Mouse (Mus musculus): ENCODE data around the gene Rdx. TPM values are rescaled to one million over a fixed set of nuclear protein-coding genes. Genes with fewer than 3 reads are reported as not detected.
A peak's percentile ranks its signal among the peaks of the same experiment; 100 is the strongest.

Gene Rdx
- total and polyA plus RNA-seq, 3 experiments = 103 to 152 (median 109) TPM

GRCm38 (mm10) chr9:52037493-52037892, 9.5 kb upstream of the Rdx start (continued):
- no peak for TF ChIP-seq POLR2A (IDR thresholded peaks at IDR 0.05; ENCODE audit: control insufficient read depth in 1 of 2, insufficient read depth in 1 of 2, low read depth in 1 of 2, low read length in 2 of 2, poor library complexity in 1 of 2)
- TF ChIP-seq USF1 (IDR thresholded peaks at IDR 0.05; ENCODE audit: low read depth, low read length) = no peak
- TF ChIP-seq ETS1 (IDR thresholded peaks at IDR 0.05; ENCODE audit: low read depth, low read length) = no peak
- TF ChIP-seq CTCF (IDR thresholded peaks at IDR 0.05 in 2 of 3, conservative IDR thresholded peaks at IDR 0.05 in 1 of 3; ENCODE audit: control insufficient read depth in 1 of 3, insufficient read depth in 1 of 3, low read depth in 2 of 3, low read length in 3 of 3, poor library complexity in 1 of 3, severe bottlenecking in 1 of 3) = no peak
- no peak for TF ChIP-seq KAT2A (conservative IDR thresholded peaks at IDR 0.05; ENCODE audit: low read depth, low read length)

GRCm38 (mm10) chr9:52041657-52042056, 5.3 kb upstream of the Rdx start:
- no peak for DNase-seq (ENCODE audit: low read depth, low spot score)
- Histone ChIP-seq H3K9ac (ENCODE audit: control insufficient read depth, low read depth, low read length, poor library complexity, severe bottlenecking) (no peak overlapping the region), H3K9me3 (replicated peaks; ENCODE audit: insufficient read depth, low read length) (no peaks in the 10 kb centered on the region), H3K4me1 (ENCODE audit: control insufficient read depth in 1 of 2, insufficient read depth in 2 of 2, low read length in 2 of 2) (peaks cover 0 to 4% of the 10 kb centered on the region in 2 experiments; a peak in 2 of 4 replicates), H3K36me3 (ENCODE audit: control insufficient read depth in 1 of 2, insufficient read depth in 2 of 2, low read length in 2 of 2) (no peaks in the 10 kb centered on the region), H3K79me2 (ENCODE audit: control insufficient read depth, insufficient read depth, low read length, poor library complexity) (no peaks in the 10 kb centered on the region), H3K27me3 (ENCODE audit: control insufficient read depth in 1 of 2, insufficient read depth in 2 of 2, low read length in 2 of 2) (no peaks in the 10 kb centered on the region), H3K27ac (ENCODE audit: control insufficient read depth, low read depth, low read length) (no peak overlapping the region), H3K4me3 (ENCODE audit: control insufficient read depth in 1 of 2, insufficient read depth in 1 of 2, low read depth in 2 of 2, low read length in 2 of 2) (no peak overlapping the region)
- TF ChIP-seq KAT2A (conservative IDR thresholded peaks at IDR 0.05; ENCODE audit: low read depth, low read length) (no peak), EP300 (IDR thresholded peaks at IDR 0.05; ENCODE audit: low read depth in 1 of 2, low read length in 2 of 2) (peak in 1 of 2 experiments; percentile 40; a peak in 1 of 4 replicates)

- Histone ChIP-seq H3K27me3 (ENCODE audit: control insufficient read depth in 1 of 2, insufficient read depth in 2 of 2, low read length in 2 of 2) (no peaks in the 10 kb centered on the region), H3K4me3 (ENCODE audit: control insufficient read depth in 1 of 2, insufficient read depth in 1 of 2, low read depth in 2 of 2, low read length in 2 of 2) (no peak overlapping the region), H3K36me3 (ENCODE audit: control insufficient read depth in 1 of 2, insufficient read depth in 2 of 2, low read length in 2 of 2) (peaks cover 3 to 15% of the 10 kb centered on the region in 2 experiments; a peak in 3 of 4 replicates), H3K27ac (ENCODE audit: control insufficient read depth, low read depth, low read length) (no peak overlapping the region), H3K9me3 (replicated peaks; ENCODE audit: insufficient read depth, low read length) (no peaks in the 10 kb centered on the region), H3K4me1 (ENCODE audit: control insufficient read depth in 1 of 2, insufficient read depth in 2 of 2, low read length in 2 of 2) (peaks cover 11 to 14% of the 10 kb centered on the region in 2 experiments), H3K9ac (ENCODE audit: control insufficient read depth, low read depth, low read length, poor library complexity, severe bottlenecking) (no peak overlapping the region), H3K79me2 (ENCODE audit: control insufficient read depth, insufficient read depth, low read length, poor library complexity) (peaks cover 38% of the 10 kb centered on the region)
- no peak for TF ChIP-seq SMC3 (IDR thresholded peaks at IDR 0.05; ENCODE audit: low read depth, low read length)
- no peak for TF ChIP-seq MXI1 (IDR thresholded peaks at IDR 0.05; ENCODE audit: low read depth, low read length)
- TF ChIP-seq KAT2A (conservative IDR thresholded peaks at IDR 0.05; ENCODE audit: low read depth, low read length) = no peak
- no peak for TF ChIP-seq ZMIZ1 (IDR thresholded peaks at IDR 0.05; ENCODE audit: low read depth, low read length)
- TF ChIP-seq SIN3A (IDR thresholded peaks at IDR 0.05; ENCODE audit: low read length) = no peak
- no peak for TF ChIP-seq E2F4 (IDR thresholded peaks at IDR 0.05; ENCODE audit: borderline replicate concordance, low read depth, low read length)
- TF ChIP-seq ZKSCAN1 (IDR thresholded peaks at IDR 0.05; ENCODE audit: low read depth, low read length) = no peak
- TF ChIP-seq POLR2AphosphoS2 (IDR thresholded peaks at IDR 0.05; ENCODE audit: low read length) = no peak
- no peak for TF ChIP-seq ETS1 (IDR thresholded peaks at IDR 0.05; ENCODE audit: low read depth, low read length)
- no peak for TF ChIP-seq USF2 (IDR thresholded peaks at IDR 0.05; ENCODE audit: borderline replicate concordance in 1 of 2, insufficient read depth in 1 of 2, low read depth in 1 of 2, low read length in 2 of 2)
- TF ChIP-seq TBP (IDR thresholded peaks at IDR 0.05; ENCODE audit: low read depth, low read length) = no peak
- no peak for TF ChIP-seq GABPA (IDR thresholded peaks at IDR 0.05; ENCODE audit: low read depth, low read length)
- no peak for DNase-seq (ENCODE audit: low read depth, low spot score)
Measured at GRCm38 (mm10) chr9:52046686-52047085, 287 bp upstream of the Rdx start.

Measured in MEL (cell line).